Mouse (Mus musculus) splenic B cell, adult 2 months (primary cell): ENCODE measurements at regions not wholly inside any gene's neighbourhood (a gene's known extent, or its start where the extent isn't known, plus 50 kb on each side); places are given as distances from the start of the nearest gene placed in this dataset.

Experiments
- DNase-seq: peaks from one replicate; pipeline ENCODE4 v3.0.0-alpha.2; 2011; ENCODE audit warnings: low read depth, low spot score
- H3K27me3 ChIP-seq: 2 replicates; pipeline ENCODE4 v1.6.1; 2012; ENCODE audit warnings: mild to moderate bottlenecking, low read length, moderate library complexity, mixed read lengths; ENCODE audit not compliant: control insufficient read depth, poor library complexity, insufficient read depth, severe bottlenecking
- H3K36me3 ChIP-seq: 2 replicates; pipeline ENCODE4 v1.6.1; 2012; ENCODE audit warnings: mild to moderate bottlenecking, low read length, moderate library complexity, mixed read lengths; ENCODE audit not compliant: control insufficient read depth, poor library complexity, insufficient read depth, severe bottlenecking

DNA sequence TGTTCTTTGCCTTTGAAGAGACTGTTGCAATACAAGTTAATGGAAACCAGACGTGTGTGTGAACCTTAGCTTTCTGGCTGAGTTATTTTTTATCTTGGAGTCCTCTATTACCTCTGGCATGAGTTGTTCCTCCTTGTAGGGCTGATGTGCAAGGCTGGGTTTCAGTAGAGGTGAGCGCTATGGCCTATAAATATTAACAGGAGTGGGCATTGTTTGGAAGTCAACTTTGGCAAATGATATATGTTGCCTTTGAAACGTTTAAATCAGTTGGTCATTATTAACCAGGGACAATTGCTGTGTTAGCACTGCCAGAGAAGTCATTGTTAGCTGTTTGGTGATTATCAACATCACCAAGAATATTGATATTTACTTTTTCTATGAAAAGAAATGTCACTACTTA is 1352.6 kb downstream of the Gsdmc2 start:
- no peaks in the 10 kb centered on the region for H3K27me3 ChIP-seq
- no peak for DNase-seq
- H3K36me3 ChIP-seq, result no peaks in the 10 kb centered on the region

DNA sequence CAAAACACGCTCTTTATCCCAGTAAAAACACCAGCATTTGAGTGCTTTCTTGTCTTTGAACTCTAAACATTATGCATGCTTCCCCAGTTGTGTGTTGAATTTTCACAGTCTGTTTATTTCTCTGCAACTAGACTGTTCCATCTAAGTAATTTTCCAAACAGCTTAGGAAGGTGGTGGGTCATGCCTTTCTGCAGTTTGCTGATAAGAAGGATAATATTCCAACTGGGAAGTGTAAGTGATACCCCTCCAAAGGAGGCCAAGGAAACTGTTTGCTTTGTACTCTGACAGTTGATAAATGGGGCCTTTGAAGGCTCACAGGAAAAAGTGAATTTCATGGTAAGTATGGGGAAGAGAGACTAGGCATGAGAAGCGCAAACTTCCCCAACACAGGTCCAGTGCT is 1354.4 kb downstream of the Gsdmc2 start:
- DNase-seq, result no peak
- Histone ChIP-seq H3K27me3 (no peaks in the 10 kb centered on the region), H3K36me3 (no peaks in the 10 kb centered on the region)

DNA sequence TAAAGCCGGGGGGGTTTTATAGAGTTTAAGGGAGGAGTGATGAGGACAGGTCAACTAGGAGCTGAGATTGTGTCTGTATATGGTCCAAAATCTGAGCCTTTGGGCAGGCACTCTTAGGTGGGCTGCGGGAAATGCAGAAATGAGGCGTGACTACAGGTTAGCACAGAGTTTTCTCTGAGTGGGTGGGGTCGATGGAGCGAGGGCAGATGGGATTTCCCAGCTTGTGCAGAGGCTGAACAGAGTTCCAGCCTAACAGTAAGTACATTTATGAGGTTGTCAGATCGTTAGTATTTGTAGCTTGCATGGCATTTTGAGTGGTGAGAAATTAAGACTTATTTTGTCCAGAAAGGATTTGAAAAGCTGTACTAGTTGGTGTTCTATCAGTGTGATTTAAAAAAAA is 1358.4 kb downstream of the Gsdmc2 start:
- H3K36me3 ChIP-seq, result no peaks in the 10 kb centered on the region
- peak; percentile 34 for DNase-seq
- no peaks in the 10 kb centered on the region for H3K27me3 ChIP-seq

DNA sequence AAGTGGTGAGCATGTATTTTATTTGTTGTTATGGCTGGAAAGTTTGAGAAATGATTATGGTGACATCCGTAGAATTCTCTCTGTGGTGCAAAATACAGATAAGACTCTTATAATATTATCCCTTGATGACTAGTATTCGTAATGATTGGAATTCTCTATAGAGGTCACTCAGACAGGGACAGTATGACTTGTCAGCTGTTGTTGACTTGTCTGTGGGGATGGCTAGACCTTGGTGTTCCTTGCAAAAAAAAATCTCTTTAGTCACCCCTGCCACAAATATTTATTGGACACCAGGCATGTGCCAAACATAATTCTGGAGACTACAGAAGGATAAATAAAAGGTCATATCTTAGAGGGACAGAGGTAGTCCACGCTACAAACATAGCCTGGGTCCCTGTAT is 1360.6 kb downstream of the Gsdmc2 start:
- H3K27me3 ChIP-seq, result no peaks in the 10 kb centered on the region
- DNase-seq, result no peak
- H3K36me3 ChIP-seq, result no peaks in the 10 kb centered on the region

DNA sequence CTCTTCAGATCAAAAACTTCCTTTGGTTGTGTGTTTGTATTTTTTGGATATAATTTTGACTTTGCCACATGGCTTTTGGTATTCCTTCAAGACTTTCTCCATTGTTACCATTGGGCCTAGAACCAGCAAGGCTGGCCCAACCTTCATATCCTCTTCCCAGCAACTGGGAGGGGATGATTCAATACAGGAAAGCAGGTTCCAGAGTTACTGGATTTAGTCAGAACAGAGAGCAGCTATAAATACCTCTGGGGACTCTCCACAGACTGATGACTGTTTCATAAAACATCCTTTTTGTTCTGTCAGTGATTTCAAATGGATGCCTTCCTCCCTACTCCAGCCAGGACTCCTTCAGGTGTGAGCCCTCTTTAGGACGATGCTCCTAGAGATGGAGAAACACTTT is 1361.4 kb downstream of the Gsdmc2 start:
- H3K36me3 ChIP-seq, result no peaks in the 10 kb centered on the region
- no peak for DNase-seq
- no peaks in the 10 kb centered on the region for H3K27me3 ChIP-seq

DNA sequence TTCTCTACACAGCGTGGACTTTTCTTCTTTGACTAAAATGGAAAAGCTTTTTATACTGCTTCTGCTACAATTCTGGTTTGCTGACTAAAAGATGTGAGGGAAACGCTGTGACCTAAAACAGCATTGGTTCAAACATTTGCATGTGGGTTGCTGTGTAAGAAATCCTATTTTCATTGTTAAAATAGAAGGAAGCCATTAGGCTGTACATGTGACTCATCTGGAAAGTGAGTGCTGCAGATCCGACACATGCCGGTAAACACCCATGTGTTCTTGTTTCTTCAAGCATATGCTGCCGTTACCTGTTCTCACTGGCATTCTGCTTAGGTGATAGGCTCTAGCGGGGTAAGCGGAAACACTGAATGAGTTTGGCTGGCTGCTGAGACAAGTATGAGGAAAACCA is 1362.6 kb downstream of the Gsdmc2 start:
- no peaks in the 10 kb centered on the region for H3K27me3 ChIP-seq
- peak; percentile 3 for DNase-seq
- H3K36me3 ChIP-seq, result no peaks in the 10 kb centered on the region

DNA sequence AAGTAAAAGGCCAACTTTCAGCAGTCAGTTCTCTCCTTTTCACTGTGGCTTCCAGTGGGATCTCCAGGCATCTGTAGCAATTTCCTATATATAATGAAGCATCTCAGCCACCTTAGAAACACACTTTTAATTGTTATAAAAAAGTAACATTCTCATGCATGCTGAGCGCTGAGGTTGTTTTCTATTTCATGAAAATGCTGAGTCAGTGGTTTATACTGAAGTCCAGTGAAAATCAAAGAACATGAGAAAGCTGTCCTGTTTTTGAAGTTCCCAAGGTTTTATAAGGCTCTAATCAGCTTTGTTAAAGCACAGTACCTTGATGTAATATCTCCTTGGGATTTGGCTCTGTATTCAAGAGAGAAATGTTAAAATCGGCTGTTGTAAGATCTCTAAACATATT is 1367.2 kb downstream of the Gsdmc2 start:
- Histone ChIP-seq H3K27me3 (no peaks in the 10 kb centered on the region), H3K36me3 (no peaks in the 10 kb centered on the region)
- no peak for DNase-seq

DNA sequence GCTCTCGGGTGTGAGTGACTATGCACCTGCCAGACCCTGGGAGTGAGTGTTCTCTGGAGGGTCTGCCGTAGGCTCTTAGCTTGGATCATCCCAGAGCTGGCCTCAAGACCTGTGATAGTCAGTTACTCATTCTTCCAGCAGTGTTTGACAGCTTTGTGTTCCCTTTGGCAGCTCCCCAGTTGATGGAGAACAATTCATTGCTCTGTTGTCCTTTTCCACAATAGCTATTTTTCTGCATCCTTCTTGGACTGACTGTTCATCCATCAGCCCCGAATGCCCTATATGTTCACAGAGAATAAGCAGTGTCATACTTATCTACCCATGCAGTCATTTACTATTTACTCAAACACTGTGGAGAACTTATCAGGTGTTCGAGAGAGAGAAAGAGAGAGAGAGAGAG is 1368.5 kb downstream of the Gsdmc2 start:
- H3K36me3 ChIP-seq, result no peaks in the 10 kb centered on the region
- no peak for DNase-seq

DNA sequence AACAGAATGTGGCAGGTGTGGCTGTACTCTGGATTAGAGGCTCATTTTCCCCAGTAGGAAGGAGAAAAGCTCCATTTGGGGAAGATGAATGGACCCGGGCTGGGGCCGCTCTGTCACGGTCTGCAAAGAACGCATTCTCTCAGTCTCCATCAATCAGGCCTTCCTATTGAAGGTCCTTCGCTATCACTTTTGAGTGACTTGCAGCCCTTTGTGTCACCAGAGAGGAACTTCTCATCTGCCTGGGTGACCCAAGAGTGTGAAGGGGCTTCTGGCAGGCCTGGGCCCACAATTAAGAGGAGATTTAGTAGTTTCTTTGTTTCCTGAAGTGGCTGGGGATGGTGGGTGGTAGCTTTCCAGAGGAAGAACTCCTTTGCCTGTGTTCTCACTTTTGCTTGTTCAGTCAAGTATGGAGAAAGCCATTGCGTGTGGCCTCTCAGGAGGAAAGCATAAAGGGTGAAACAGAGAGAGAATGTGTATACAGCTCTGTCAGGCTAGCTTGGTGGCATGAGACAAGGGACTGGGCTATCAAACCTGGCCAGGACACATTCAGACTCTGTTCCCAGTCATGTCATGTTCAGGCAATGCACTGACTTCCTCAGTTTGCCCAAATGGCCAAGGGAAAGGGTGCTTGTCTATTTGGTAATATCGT is 1374.2 kb downstream of the Gsdmc2 start:
- H3K36me3 ChIP-seq, result no peaks in the 10 kb centered on the region
- no peaks in the 10 kb centered on the region for H3K27me3 ChIP-seq

More for the DNA sequence above, 1368.5 kb downstream of the Gsdmc2 start:
- no peaks in the 10 kb centered on the region for H3K27me3 ChIP-seq

DNA sequence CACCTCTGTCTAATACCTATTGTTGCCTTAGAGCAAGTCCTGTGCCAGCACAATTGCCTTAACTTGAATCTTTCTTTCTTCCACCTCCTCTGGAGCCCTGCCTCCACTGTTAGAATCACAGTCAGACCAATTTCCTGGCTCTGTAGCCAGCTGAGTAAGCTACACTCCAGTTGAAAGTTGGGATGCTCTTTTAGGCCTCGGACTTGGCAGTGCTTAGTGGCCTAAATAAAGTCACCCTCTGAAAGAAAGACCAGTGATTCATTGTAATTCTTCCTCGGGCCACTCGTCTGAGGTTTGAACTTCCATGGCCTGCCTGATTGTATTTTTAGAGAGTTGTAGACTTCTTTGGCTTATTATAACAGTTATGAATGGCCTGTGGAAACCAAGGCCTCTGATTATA is 1376.9 kb downstream of the Gsdmc2 start:
- H3K27me3 ChIP-seq, result no peaks in the 10 kb centered on the region
- no peaks in the 10 kb centered on the region for H3K36me3 ChIP-seq
- no peak for DNase-seq

More for the DNA sequence above, 1374.2 kb downstream of the Gsdmc2 start:
- DNase-seq, result no peak

DNA sequence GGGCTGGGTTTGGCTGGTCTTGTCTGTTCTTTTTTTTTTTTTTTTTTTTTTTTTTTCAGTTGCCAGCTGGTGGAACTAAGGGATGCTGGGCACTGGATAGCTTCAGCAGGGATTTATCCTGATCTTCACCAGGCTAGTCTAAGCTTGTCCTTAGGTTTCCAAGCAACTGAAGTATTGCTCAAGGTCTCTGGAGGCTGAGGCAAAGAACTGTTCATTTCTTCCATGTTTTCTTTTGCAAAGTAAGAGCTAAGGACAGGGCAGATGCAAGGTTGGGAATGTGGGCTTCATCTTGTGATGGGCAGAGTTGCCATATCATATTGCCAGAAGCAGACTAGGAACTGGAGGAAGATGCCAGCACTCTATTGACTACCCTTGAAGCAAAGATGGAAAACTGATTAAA is 1378.1 kb downstream of the Gsdmc2 start:
- Histone ChIP-seq H3K36me3 (no peaks in the 10 kb centered on the region), H3K27me3 (no peaks in the 10 kb centered on the region)
- no peak for DNase-seq

DNA sequence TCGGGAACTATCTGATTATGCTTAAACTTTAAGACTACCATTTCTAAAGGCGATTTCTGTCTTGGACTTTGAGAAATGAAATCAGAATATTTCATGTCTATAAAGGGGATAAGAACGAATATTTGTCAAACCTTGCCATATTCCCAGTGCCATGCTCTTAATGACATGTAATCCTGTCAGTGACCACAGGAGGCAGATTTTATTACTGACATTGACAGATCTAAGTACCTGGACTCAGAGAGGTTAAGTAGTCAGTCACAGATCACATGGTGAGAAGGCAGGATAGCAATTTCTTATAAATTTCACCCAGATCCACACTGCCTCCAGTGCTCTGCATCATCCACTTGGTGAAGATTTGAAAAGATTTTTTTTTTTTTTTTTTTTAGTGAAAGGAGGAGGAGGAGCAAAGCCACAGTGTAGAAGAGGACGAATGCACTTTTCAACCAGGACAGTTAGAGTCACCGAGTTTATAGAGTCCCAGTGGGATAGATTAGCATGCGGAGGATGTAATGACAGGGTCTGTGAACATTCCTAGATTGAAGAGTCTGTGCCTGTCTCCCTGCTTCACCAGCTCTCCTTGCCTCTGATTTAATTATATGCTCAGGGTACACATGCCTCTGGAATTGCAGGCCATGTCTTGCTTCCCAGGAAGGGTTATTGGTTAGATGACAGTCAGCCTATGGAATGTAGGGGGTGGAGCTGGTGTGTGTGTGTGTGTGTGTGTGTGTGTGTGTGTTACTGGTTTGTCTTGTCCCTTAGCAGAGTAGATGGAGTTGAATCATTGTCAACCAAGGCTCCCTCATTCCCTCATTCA is 1379.7 kb downstream of the Gsdmc2 start:
- no peaks in the 10 kb centered on the region for H3K27me3 ChIP-seq
- DNase-seq, result peak; percentile 37

DNA sequence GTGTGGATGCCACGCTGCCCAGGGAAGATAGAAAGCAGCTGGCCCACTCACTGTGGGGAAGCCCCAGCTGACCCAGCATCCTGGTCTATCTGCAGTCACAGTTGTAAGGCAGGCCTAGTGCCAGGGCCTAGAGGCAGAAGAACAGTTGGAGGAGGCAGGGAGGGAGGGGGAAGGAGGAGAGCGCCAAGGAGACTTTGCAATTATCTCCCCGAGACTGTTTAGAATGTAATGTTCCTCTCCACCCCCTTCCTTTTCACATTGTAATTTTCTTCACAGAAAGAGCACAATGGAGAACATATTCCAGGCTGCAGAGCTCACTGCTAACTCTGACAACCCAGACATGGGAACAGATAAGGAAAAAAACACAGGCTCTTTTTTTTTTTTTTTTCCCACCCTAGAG is 1382.3 kb downstream of the Gsdmc2 start:
- Histone ChIP-seq H3K36me3 (no peaks in the 10 kb centered on the region), H3K27me3 (no peaks in the 10 kb centered on the region)
- DNase-seq, result no peak

More for the DNA sequence above, 1379.7 kb downstream of the Gsdmc2 start:
- H3K36me3 ChIP-seq, result no peaks in the 10 kb centered on the region

DNA sequence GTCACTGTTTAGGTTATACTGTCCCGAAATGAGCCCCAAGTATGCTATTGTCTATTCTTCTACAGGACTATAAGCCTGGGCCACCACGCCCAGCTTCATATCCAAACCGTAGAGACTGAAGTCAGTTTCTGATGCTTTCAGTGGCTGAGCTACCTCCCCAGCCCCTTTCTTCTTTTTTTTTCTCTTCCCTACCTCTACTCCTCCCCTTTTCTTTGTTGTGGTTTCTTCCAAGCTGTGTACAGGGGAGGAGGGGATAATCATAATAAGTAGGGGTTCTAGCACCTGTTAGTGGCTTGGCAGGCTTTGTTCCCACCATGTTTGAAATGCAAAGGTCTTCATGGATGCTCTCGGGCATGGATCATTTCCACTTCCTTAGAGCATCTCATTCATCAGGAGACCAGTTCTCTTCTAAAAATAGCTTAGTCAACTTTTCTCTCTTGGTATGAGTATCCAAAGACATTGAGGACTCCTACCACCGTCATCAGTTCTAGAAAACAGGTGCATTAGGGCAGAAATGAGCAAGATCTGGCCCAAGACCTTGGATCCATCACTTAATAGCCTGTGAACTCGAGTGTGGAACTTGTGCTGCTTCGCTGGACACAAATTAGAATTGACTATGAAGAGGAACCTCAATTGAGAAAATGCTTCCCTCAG is 1383.5 kb downstream of the Gsdmc2 start:
- DNase-seq, result no peak
- Histone ChIP-seq H3K36me3 (no peaks in the 10 kb centered on the region), H3K27me3 (no peaks in the 10 kb centered on the region)

DNA sequence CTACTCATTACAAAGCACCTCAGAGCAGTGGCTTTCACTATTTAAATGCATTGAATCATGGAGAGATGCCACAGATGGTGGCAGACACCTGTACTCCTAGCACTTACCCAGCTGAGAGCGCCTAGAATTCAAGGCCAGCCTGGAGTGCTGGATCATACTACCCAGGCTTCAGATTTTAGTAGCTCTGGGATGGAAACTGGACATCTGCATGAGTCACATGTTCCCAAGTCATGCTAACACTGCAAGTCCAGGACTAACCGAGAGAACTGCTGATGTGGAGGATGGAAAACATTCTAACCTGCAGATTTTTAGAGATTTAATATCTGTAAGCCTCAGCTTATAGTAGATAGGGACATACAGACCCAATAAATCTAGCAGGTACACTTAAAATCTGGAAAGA is 1384.3 kb downstream of the Gsdmc2 start:
- no peak for DNase-seq
- Histone ChIP-seq H3K27me3 (no peaks in the 10 kb centered on the region), H3K36me3 (no peaks in the 10 kb centered on the region)
